Mouse (Mus musculus): Measurements from ENCODE around the gene Rsf1.

GRCm38 (mm10) chr7:97707809-97708208 is 128.1 kb downstream of the Rsf1 start:
- no peak for TF ChIP-seq CTCF (conservative IDR thresholded peaks at IDR 0.05; ENCODE audit: insufficient read depth, insufficient read length, low read depth, low read length)
- TF ChIP-seq POLR2A (IDR thresholded peaks at IDR 0.05; ENCODE audit: low read depth, low read length): no peak
